Mouse (Mus musculus): ENCODE results near the gene Mcat. TPM values are rescaled to one million over a fixed set of nuclear protein-coding genes. Genes with fewer than 3 reads are reported as not detected.

The Mcat gene
- polyA plus RNA-seq, 1 experiment from 2014 or later, result 44.9 TPM

DNA sequence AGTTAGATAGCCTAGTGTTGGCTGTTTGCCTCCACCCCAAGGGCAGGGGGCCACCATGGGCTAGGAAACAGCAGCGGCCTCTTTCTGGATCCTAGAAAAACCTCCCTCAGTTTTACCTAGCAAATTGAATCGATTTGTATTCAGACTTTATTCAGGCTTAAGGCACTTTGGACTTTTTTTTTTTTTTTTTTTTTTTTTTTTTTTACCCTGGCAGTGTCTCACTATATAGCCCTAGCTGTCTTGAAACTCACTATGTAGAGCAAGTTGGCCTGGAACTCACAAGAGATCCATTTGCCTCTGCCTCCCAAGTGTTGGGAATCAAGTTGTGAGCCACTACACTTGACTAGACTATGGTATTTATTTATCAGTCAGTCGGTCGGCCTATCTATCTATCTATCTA is 33.2 kb upstream of the Mcat start:
- H3K9me3 ChIP-seq (ENCODE audit: control insufficient read depth, low read length), result no peaks in the 10 kb centered on the region
- no peak overlapping the region for H3K4me2 ChIP-seq (ENCODE audit: low read depth, severe bottlenecking)
- H3K27me3 ChIP-seq (ENCODE audit: control insufficient read depth, insufficient read depth, low read length), result no peaks in the 10 kb centered on the region
- peaks cover 11% of the 10 kb centered on the region for H3K4me1 ChIP-seq (ENCODE audit: control insufficient read depth, insufficient read depth, low read length)
- WGBS, result 90% methylated on average over 4 of the region's 4 CpGs
- H3K36me3 ChIP-seq (ENCODE audit: control insufficient read depth, insufficient read depth, low read length), result no peaks in the 10 kb centered on the region
- no peak overlapping the region for H3K4me3 ChIP-seq (ENCODE audit: low read depth, low read length)
- no peak for ATAC-seq (ENCODE audit: insufficient number of reproducible peaks, low FRiP score, low TSS enrichment, low read depth)
- H3K9ac ChIP-seq (ENCODE audit: low read length), result no peak overlapping the region
- H3K27ac ChIP-seq (replicated peaks; ENCODE audit: low read depth, low read length), result no peak overlapping the region
- no peak for DNase-seq (ENCODE audit: low spot score)

- 39% methylated on average over 7 of the region's 7 CpGs for WGBS
- no peak overlapping the region for H3K27ac ChIP-seq (replicated peaks; ENCODE audit: low read depth, low read length)
- no peaks in the 10 kb centered on the region for H3K27me3 ChIP-seq (ENCODE audit: control insufficient read depth, insufficient read depth, low read length)
- H3K4me2 ChIP-seq (ENCODE audit: low read depth, severe bottlenecking), result peak overlapping the region; percentile 92; the same call in 1 of the 2 replicates
- H3K4me1 ChIP-seq (ENCODE audit: control insufficient read depth, insufficient read depth, low read length), result peaks cover 11% of the 10 kb centered on the region
- H3K4me3 ChIP-seq (ENCODE audit: low read depth, low read length), result peak overlapping the region; percentile 87
- ATAC-seq (ENCODE audit: insufficient number of reproducible peaks, low FRiP score, low TSS enrichment, low read depth), result no peak
- H3K9ac ChIP-seq (ENCODE audit: low read length), result peak overlapping the region; percentile 83; the same call in 1 of the 2 replicates
- no peaks in the 10 kb centered on the region for H3K9me3 ChIP-seq (ENCODE audit: control insufficient read depth, low read length)
- no peak for DNase-seq (ENCODE audit: low spot score)
- H3K36me3 ChIP-seq (ENCODE audit: control insufficient read depth, insufficient read depth, low read length), result no peaks in the 10 kb centered on the region
These were observed 31.8 kb upstream of the Mcat start for GRCm38 (mm10) chr15:83595364-83595711.

DNA sequence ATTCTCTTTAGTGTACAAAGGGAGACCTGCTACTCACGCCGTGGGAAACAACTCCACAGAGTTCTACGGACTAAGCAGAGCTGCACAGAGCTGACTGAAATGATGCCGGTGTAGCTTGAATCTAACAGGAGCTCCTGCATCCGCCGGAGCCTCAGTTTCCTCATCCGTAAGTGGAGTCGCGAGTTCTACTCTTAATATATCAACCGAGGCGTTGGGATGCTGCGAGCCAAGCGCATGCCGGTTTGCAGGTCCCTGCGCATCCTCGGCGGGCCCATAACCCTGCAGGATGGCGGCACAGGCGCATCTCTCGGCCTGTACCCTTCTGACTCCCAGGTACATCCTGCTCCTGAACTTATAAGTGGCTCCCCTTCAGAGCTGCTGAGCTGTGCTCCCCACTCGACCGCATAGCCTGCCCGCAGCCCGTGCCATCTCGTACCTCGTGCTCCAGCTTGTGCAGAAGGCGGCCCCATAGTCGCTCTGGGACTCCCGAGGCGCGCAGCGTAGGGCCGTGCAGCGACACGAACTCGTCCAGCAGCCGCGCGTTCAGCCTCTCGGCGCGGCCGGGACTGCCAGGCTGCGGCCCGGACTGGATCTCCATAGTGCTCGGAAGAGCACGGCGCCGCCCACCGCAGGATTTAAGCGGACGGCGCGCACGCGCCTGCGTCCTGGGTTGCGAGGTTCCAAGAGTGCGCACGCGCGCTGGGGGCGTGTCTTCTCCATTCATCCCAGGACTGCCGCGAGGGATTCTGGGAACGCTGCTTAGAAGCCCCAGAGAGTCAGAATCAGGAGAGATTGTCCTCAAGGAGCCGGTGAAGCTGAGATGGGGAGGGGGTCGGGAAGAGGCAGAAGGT is 31.2 kb upstream of the Mcat start, which contains the start of gene Ttll12:
TSS of gene Ttll12 (minus strand) at position 645 of the 851 bp plus-strand sequence.
- H3K36me3 ChIP-seq (ENCODE audit: control insufficient read depth, insufficient read depth, low read length), result peaks cover 2% of the 10 kb centered on the region; the same call in 1 of the 2 replicates
- peak within 1 kb of the TSS; percentile 92 for H3K4me2 ChIP-seq (ENCODE audit: low read depth, severe bottlenecking)
- H3K4me1 ChIP-seq (ENCODE audit: control insufficient read depth, insufficient read depth, low read length), result peaks cover 11% of the 10 kb centered on the region
- H3K27ac ChIP-seq (replicated peaks; ENCODE audit: low read depth, low read length), result peak within 1 kb of the TSS; percentile 30; the same call in 1 of the 2 replicates
- H3K9ac ChIP-seq (ENCODE audit: low read length), result peak within 1 kb of the TSS; percentile 83
- under 1% methylated on average over 68 of the region's 68 CpGs for WGBS
- DNase-seq (ENCODE audit: low spot score) (peak; percentile 97), ATAC-seq (ENCODE audit: insufficient number of reproducible peaks, low FRiP score, low TSS enrichment, low read depth) (peak; percentile 86)
- no peaks in the 10 kb centered on the region for H3K27me3 ChIP-seq (ENCODE audit: control insufficient read depth, insufficient read depth, low read length)
- no peaks in the 10 kb centered on the region for H3K9me3 ChIP-seq (ENCODE audit: control insufficient read depth, low read length)
- H3K4me3 ChIP-seq (ENCODE audit: low read depth, low read length), result peak within 1 kb of the TSS; percentile 87

DNA sequence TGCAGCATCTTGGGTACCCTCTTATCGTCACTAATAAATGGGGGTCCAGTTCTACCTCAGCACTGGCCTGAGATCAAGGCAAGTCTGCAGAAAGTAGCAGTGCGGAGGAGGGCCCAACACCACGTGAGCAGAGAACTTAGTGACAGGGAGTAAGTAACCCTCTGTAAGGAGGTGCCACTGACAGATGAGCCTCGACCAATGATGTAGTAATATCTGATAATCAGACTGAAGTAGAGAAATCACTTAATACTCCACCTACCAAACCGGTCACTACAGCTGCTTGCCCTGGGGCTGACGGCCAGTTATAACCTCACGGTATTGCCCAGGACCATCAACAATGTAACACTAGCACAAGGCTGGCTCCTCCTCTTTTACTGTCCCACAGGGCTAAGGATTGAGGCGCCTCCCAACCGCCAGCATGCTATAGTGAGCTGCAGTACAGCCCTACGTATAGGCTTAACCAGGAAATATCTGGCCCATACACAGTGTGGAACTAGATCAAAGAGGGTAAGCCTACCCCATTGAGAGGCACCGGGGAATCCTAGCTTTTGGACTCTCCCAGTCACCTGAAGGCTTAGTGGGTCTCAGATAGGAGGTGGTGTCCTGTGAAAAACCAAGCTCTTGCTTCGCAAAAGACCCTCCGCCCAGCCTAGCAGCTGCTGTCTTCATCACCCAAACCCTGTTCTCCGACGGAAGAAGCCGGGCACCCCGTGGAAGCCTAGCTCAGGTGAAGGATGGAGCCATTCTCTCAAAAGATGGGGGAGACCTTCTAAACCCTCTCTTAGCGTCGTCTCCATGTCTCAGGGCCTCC is 30.3 kb upstream of the Mcat start:
- peak overlapping the region; percentile 30; the same call in 1 of the 2 replicates for H3K27ac ChIP-seq (replicated peaks; ENCODE audit: low read depth, low read length)
- no peaks in the 10 kb centered on the region for H3K9me3 ChIP-seq (ENCODE audit: control insufficient read depth, low read length)
- H3K4me3 ChIP-seq (ENCODE audit: low read depth, low read length), result peak overlapping the region; percentile 87
- DNase-seq (ENCODE audit: low spot score) (peak; percentile 41), ATAC-seq (ENCODE audit: insufficient number of reproducible peaks, low FRiP score, low TSS enrichment, low read depth) (peak; percentile 44; the same call in 1 of the 2 replicates)
- peak overlapping the region; percentile 92 for H3K4me2 ChIP-seq (ENCODE audit: low read depth, severe bottlenecking)
- H3K36me3 ChIP-seq (ENCODE audit: control insufficient read depth, insufficient read depth, low read length), result peaks cover 2% of the 10 kb centered on the region; the same call in 1 of the 2 replicates
- H3K9ac ChIP-seq (ENCODE audit: low read length), result peak overlapping the region; percentile 83
- peaks cover 11% of the 10 kb centered on the region for H3K4me1 ChIP-seq (ENCODE audit: control insufficient read depth, insufficient read depth, low read length)
- no peaks in the 10 kb centered on the region for H3K27me3 ChIP-seq (ENCODE audit: control insufficient read depth, insufficient read depth, low read length)
- 9% methylated on average over 19 of the region's 19 CpGs for WGBS

DNA sequence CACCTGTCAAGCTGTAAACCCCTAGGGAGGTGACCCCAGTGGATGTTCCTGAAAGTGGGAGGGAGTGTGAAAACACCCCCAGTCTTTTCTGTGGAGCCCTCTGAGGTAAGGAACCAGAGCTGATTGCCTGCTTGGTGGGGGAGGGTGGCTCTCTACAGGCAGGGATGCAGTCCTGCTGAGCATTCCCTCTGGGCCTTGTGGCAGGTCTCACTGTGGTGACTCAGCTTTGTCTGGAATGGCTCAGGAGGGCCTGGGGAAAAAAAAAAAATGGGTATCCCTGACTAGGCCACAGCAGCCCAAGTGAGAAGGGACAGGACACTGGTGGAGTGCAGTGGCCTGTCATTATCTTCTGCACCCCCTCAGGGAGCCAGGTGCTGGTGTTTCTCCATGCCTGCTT is 29.6 kb upstream of the Mcat start:
- H3K27me3 ChIP-seq (ENCODE audit: control insufficient read depth, insufficient read depth, low read length), result no peaks in the 10 kb centered on the region
- H3K4me2 ChIP-seq (ENCODE audit: low read depth, severe bottlenecking), result peak overlapping the region; percentile 92; the same call in 1 of the 2 replicates
- no peaks in the 10 kb centered on the region for H3K9me3 ChIP-seq (ENCODE audit: control insufficient read depth, low read length)
- no peak overlapping the region for H3K9ac ChIP-seq (ENCODE audit: low read length)
- peaks cover 11% of the 10 kb centered on the region for H3K4me1 ChIP-seq (ENCODE audit: control insufficient read depth, insufficient read depth, low read length)
- H3K27ac ChIP-seq (replicated peaks; ENCODE audit: low read depth, low read length), result no peak overlapping the region
- no peak overlapping the region for H3K4me3 ChIP-seq (ENCODE audit: low read depth, low read length)
- ATAC-seq (ENCODE audit: insufficient number of reproducible peaks, low FRiP score, low TSS enrichment, low read depth), result no peak
- peaks cover 5% of the 10 kb centered on the region; the same call in 1 of the 2 replicates for H3K36me3 ChIP-seq (ENCODE audit: control insufficient read depth, insufficient read depth, low read length)
- DNase-seq (ENCODE audit: low spot score), result no peak

- ATAC-seq (ENCODE audit: insufficient number of reproducible peaks, low FRiP score, low TSS enrichment, low read depth) (no peak), DNase-seq (ENCODE audit: low spot score) (no peak)
- no peak overlapping the region for H3K4me2 ChIP-seq (ENCODE audit: low read depth, severe bottlenecking)
- peaks cover 7% of the 10 kb centered on the region; the same call in 1 of the 2 replicates for H3K36me3 ChIP-seq (ENCODE audit: control insufficient read depth, insufficient read depth, low read length)
- 77% methylated on average over 8 of the region's 8 CpGs for WGBS
- no peaks in the 10 kb centered on the region for H3K9me3 ChIP-seq (ENCODE audit: control insufficient read depth, low read length)
- no peak overlapping the region for H3K4me3 ChIP-seq (ENCODE audit: low read depth, low read length)
- H3K4me1 ChIP-seq (ENCODE audit: control insufficient read depth, insufficient read depth, low read length), result peaks cover 11% of the 10 kb centered on the region
- H3K27ac ChIP-seq (replicated peaks; ENCODE audit: low read depth, low read length), result no peak overlapping the region
- no peaks in the 10 kb centered on the region for H3K27me3 ChIP-seq (ENCODE audit: control insufficient read depth, insufficient read depth, low read length)
- no peak overlapping the region for H3K9ac ChIP-seq (ENCODE audit: low read length)
These were observed 28.9 kb upstream of the Mcat start for GRCm38 (mm10) chr15:83592260-83593188.

DNA sequence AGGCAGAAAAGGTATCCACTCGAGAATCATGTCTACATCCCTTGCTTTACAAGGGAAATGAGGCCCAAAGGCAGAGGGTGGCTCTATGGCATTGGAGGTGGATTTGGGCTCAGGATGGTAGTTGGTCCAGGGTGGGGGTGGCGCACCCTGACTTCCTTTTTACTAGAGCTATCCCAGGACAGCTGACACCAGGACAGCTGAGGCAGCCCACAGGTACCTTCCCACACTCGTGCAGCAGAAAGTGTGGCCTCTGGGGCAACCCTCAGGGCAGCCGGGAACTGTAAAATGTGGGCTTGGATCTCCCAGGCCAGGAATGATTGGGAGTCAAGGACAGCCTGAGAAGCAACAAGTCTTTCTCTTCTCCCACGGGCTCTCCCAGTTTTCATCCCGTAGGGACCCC is 28.2 kb upstream of the Mcat start:
- no peak overlapping the region for H3K4me3 ChIP-seq (ENCODE audit: low read depth, low read length)
- H3K9me3 ChIP-seq (ENCODE audit: control insufficient read depth, low read length), result peaks cover under 1% of the 10 kb centered on the region; the same call in 1 of the 2 replicates
- WGBS, result 86% methylated on average over 6 of the region's 6 CpGs
- peaks cover 14% of the 10 kb centered on the region for H3K36me3 ChIP-seq (ENCODE audit: control insufficient read depth, insufficient read depth, low read length)
- peaks cover 11% of the 10 kb centered on the region for H3K4me1 ChIP-seq (ENCODE audit: control insufficient read depth, insufficient read depth, low read length)
- ATAC-seq (ENCODE audit: insufficient number of reproducible peaks, low FRiP score, low TSS enrichment, low read depth), result no peak
- no peak overlapping the region for H3K9ac ChIP-seq (ENCODE audit: low read length)
- no peaks in the 10 kb centered on the region for H3K27me3 ChIP-seq (ENCODE audit: control insufficient read depth, insufficient read depth, low read length)
- no peak for DNase-seq (ENCODE audit: low spot score)
- no peak overlapping the region for H3K27ac ChIP-seq (replicated peaks; ENCODE audit: low read depth, low read length)
- H3K4me2 ChIP-seq (ENCODE audit: low read depth, severe bottlenecking), result no peak overlapping the region
